Mouse (Mus musculus) midbrain, embryonic 11.5 days (tissue): ENCODE data around the gene Gdap1l1. TPM values are rescaled to one million over a fixed set of nuclear protein-coding genes. Genes with fewer than 3 reads are reported as not detected.
"Not testable (repeated sequence)": the region's sequence is repeated elsewhere in the genome, so short reads cannot be mapped to it uniquely, and the experiment has no call there.

Source experiments
- ATAC-seq: fragments of 200-750 bp; cut with Nextera tagmentation; 2 replicates; pipeline ENCODE4 v1.8.0; 2017; ENCODE audit warnings: moderate TSS enrichment, moderate library complexity; ENCODE audit not compliant: low FRiP score
- DNase-seq: peaks from one replicate; pipeline ENCODE4 v3.0.0; 2015; ENCODE audit warnings: low spot score; ENCODE audit errors: missing footprints
- H3K27ac ChIP-seq: fragments of 300-500 bp; sonication (generic); 2 replicates; pipeline ENCODE4 v1.5.1; 2014; ENCODE audit warnings: low read depth, low read length
- H3K27me3 ChIP-seq: fragments of 300-500 bp; sonication (generic); 2 replicates; pipeline ENCODE4 v1.6.1; 2014; ENCODE audit warnings: mild to moderate bottlenecking, low read length, moderate library complexity, mixed read lengths; ENCODE audit not compliant: control insufficient read depth, insufficient read depth
- H3K36me3 ChIP-seq: fragments of 300-500 bp; sonication (generic); 2 replicates; pipeline ENCODE4 v1.6.1; 2014; ENCODE audit warnings: mild to moderate bottlenecking, low read length, moderate library complexity, mixed read lengths; ENCODE audit not compliant: control insufficient read depth, insufficient read depth
- H3K4me1 ChIP-seq: fragments of 300-500 bp; sonication (generic); 2 replicates; pipeline ENCODE4 v1.6.1; 2014; ENCODE audit warnings: low read length; ENCODE audit not compliant: control insufficient read depth, insufficient read depth
- H3K4me2 ChIP-seq: fragments of 300-500 bp; sonication (generic); 2 replicates; pipeline ENCODE4 v1.6.1; 2014; ENCODE audit warnings: mild to moderate bottlenecking, moderate library complexity
- H3K4me3 ChIP-seq: fragments of 300-500 bp; sonication (generic); 2 replicates; pipeline ENCODE4 v1.5.1; 2014; ENCODE audit warnings: low read depth, low read length
- H3K9ac ChIP-seq: fragments of 300-500 bp; sonication (generic); 2 replicates; pipeline ENCODE4 v1.6.1; 2014; ENCODE audit warnings: low read length
- H3K9me3 ChIP-seq: fragments of 300-500 bp; sonication (generic); 2 replicates; pipeline ENCODE4 v1.6.1; 2016; ENCODE audit warnings: low read length; ENCODE audit not compliant: control insufficient read depth
- WGBS: fragments of 180-500 bp; shearing (Covaris S2); extraction: QIAGEN DNeasy Blood & Tissue Kit; methylation state at CpG from one replicate; pipeline ENCODE4 v1.1.7; 2014; 5-methylcytosine and 5-hydroxymethylcytosine counted together
- polyA plus RNA-seq: library from polyadenylated mRNA; unstranded; fragments of >200 nt; fragmentation: Nextera tagmentation; extraction: Ambion mirVana; gene quantifications from 2 replicates; pipeline ENCODE4 v1.2.1, GENCODE M21; 2014

Gdap1l1 gene
- polyA plus RNA-seq, 1 experiment from 2014 or later = 42.9 TPM

DNA sequence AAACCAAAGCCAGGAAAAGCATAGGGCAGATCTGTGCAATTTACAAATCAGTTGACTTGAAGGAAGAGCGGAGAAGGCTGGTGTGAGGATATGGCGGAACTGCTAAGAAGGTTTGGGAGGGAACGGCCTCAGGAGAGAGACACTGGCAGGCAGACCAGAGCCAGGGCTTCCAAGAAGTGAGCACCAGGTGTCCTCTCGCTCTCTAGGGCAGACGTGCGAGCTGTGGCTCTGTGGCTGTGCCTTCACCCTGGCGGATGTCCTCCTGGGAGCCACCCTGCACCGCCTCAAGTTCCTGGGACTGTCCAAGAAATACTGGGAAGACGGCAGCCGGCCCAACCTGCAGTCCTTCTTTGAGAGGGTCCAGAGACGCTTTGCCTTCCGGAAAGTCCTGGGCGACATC lies 15.1 kb downstream of the Gdap1l1 start:
- DNase-seq (no peak), ATAC-seq (no peak)
- Histone ChIP-seq H3K9ac (no peak overlapping the region), H3K4me3 (no peak overlapping the region), H3K9me3 (no peaks in the 10 kb centered on the region), H3K27ac (no peak overlapping the region), H3K4me2 (no peak overlapping the region), H3K27me3 (no peaks in the 10 kb centered on the region), H3K36me3 (no peaks in the 10 kb centered on the region), H3K4me1 (no peaks in the 10 kb centered on the region)
- 92% methylated on average over 13 of the region's 13 CpGs for WGBS

DNA sequence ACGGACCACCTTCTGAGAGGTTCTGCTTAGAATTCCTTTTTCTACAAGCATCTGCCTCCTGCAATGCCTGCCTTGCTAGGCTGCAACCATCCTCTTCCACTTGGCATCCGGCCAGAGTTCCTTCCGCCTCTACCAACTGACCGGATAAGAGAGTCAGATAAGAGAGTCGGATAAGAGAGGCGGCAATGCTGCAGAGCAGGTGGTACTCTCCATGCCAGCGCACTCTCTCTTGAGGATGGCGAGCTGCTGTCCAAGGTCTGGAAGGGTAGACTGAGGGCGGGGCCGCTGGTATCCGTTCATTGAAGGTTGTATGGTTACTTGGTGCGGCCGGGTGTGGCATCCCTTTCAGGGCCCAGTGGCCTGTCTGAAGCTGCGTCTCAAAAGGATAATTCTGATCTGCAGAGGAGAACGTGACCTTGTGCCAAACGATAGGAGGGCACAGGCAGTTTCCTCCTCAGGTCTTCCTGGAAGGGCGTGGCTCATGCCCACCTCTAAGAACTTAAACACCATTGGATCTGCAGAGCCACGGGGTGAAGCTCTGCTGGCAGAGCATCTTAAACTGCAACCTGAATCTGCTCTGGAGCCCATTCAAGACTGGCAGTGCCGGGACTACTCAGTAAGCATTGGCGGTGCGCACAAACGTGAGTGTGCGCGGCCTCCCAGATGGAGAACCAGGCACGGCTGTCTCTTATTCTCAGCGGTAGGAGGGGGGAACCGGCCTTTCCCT lies 20.4 kb downstream of the Gdap1l1 start:
- Histone ChIP-seq H3K36me3 (no peaks in the 10 kb centered on the region), H3K4me1 (no peaks in the 10 kb centered on the region), H3K9ac (no peak overlapping the region), H3K4me2 (no peak overlapping the region), H3K27me3 (peaks cover 2% of the 10 kb centered on the region; the same call in 1 of the 2 replicates), H3K27ac (no peak overlapping the region), H3K4me3 (no peak overlapping the region), H3K9me3 (no peaks in the 10 kb centered on the region)
- ATAC-seq (no peak), DNase-seq (no peak)
- 58% methylated on average over 27 of the region's 27 CpGs for WGBS

GRCm38 (mm10) chr2:163459380-163459779 lies 21.1 kb downstream of the Gdap1l1 start:
- no peak overlapping the region for H3K4me2 ChIP-seq

DNA sequence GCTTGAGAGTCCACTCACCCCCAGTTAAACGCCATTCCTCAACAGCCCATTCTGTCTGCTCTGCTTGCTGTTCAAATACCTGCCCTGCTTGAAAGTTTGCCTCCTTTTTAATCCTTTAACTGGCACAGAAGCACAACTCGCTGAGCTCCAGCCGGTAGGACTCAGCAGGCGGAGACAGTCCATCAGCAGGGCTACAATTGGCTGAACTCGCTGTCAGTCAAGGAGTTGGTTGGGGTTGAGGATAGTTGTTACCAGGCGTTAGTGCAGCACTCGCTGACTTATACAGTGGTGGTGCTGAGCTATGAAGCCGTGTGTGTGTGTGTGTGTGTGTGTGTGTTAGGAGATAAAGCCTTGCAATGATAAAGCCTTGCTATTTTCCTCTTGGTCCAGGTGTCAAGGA lies 22.3 kb downstream of the Gdap1l1 start:
- peaks cover 2% of the 10 kb centered on the region; the same call in 1 of the 2 replicates for H3K27me3 ChIP-seq
- 92% methylated on average over 8 of the region's 8 CpGs for WGBS
- H3K36me3 ChIP-seq = no peaks in the 10 kb centered on the region
- no peak overlapping the region for H3K27ac ChIP-seq
- H3K4me3 ChIP-seq = no peak overlapping the region
- H3K9ac ChIP-seq = no peak overlapping the region
- no peaks in the 10 kb centered on the region for H3K4me1 ChIP-seq
- ATAC-seq (no peak), DNase-seq (no peak)
- no peak overlapping the region for H3K4me2 ChIP-seq
- H3K9me3 ChIP-seq = no peaks in the 10 kb centered on the region

More at GRCm38 (mm10) chr2:163459380-163459779, 21.1 kb downstream of the Gdap1l1 start:
- peaks cover 2% of the 10 kb centered on the region; the same call in 1 of the 2 replicates for H3K27me3 ChIP-seq
- H3K27ac ChIP-seq = no peak overlapping the region
- no peak overlapping the region for H3K9ac ChIP-seq
- DNase-seq (no peak), ATAC-seq (no peak)
- WGBS = 47% methylated on average over 10 of the region's 10 CpGs
- no peaks in the 10 kb centered on the region for H3K36me3 ChIP-seq
- no peaks in the 10 kb centered on the region for H3K9me3 ChIP-seq
- H3K4me1 ChIP-seq = no peaks in the 10 kb centered on the region
- no peak overlapping the region for H3K4me3 ChIP-seq

DNA sequence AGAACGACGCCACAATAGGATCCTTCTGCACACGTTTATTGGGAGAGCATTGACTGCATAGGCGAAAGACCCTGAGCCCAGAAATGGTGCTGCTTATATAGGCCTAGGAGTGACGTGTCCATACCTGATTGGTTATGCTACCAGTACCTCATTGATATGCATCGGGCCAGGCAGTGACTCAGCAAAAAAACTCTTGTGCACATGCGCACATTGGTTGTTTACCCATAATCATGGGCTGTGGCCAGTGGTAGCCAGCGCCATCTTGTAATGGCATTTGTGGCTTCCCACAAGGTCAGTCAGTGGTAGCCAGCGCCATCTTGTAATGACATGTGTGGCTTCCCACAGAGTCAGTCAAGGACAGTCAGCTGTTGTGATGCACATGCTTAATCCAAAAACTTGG lies 23.0 kb downstream of the Gdap1l1 start:
- H3K4me2 ChIP-seq, H3K9me3 ChIP-seq, H3K27ac ChIP-seq, H3K36me3 ChIP-seq, H3K27me3 ChIP-seq, DNase-seq, H3K4me3 ChIP-seq, H3K4me1 ChIP-seq, ATAC-seq, H3K9ac ChIP-seq: not testable (repeated sequence)
- WGBS = 96% methylated on average over 9 of the region's 9 CpGs

- DNase-seq = no peak
- H3K4me1 ChIP-seq = no peaks in the 10 kb centered on the region
- WGBS = 78% methylated on average over 5 of the region's 5 CpGs
- no peak overlapping the region for H3K27ac ChIP-seq
- H3K36me3 ChIP-seq = no peaks in the 10 kb centered on the region
- ATAC-seq = no peak
- peaks cover 2% of the 10 kb centered on the region; the same call in 1 of the 2 replicates for H3K27me3 ChIP-seq
- no peak overlapping the region for H3K4me2 ChIP-seq
- no peak overlapping the region for H3K4me3 ChIP-seq
- H3K9ac ChIP-seq = no peak overlapping the region
- H3K9me3 ChIP-seq = no peaks in the 10 kb centered on the region
Observed at GRCm38 (mm10) chr2:163462386-163462785, 24.1 kb downstream of the Gdap1l1 start.

- DNase-seq (no peak), ATAC-seq (no peak)
- no peak overlapping the region for H3K27ac ChIP-seq
- H3K4me3 ChIP-seq = no peak overlapping the region
- no peaks in the 10 kb centered on the region for H3K9me3 ChIP-seq
- no peak overlapping the region for H3K9ac ChIP-seq
- H3K27me3 ChIP-seq = peaks cover 2% of the 10 kb centered on the region; the same call in 1 of the 2 replicates
- whole genome bisulfite sequencing = 73% methylated on average over 11 of the region's 11 CpGs
- no peak overlapping the region for H3K4me2 ChIP-seq
- H3K4me1 ChIP-seq = no peaks in the 10 kb centered on the region
- H3K36me3 ChIP-seq = peaks cover under 1% of the 10 kb centered on the region; the same call in 1 of the 2 replicates
Observed at GRCm38 (mm10) chr2:163462801-163463200, 24.5 kb downstream of the Gdap1l1 start.

GRCm38 (mm10) chr2:163463251-163463769 lies 25.0 kb downstream of the Gdap1l1 start:
- no peak for ATAC-seq

GRCm38 (mm10) chr2:163463998-163464397 lies 25.7 kb downstream of the Gdap1l1 start:
- DNase-seq (no peak), ATAC-seq (no peak)
- H3K27me3 ChIP-seq = peaks cover 2% of the 10 kb centered on the region; the same call in 1 of the 2 replicates
- H3K4me3 ChIP-seq = no peak overlapping the region
- no peaks in the 10 kb centered on the region for H3K4me1 ChIP-seq
- WGBS = 79% methylated on average over 4 of the region's 4 CpGs
- no peak overlapping the region for H3K9ac ChIP-seq
- H3K27ac ChIP-seq = no peak overlapping the region
- peaks cover 3% of the 10 kb centered on the region; the same call in 1 of the 2 replicates for H3K36me3 ChIP-seq
- H3K9me3 ChIP-seq = no peaks in the 10 kb centered on the region
- H3K4me2 ChIP-seq = no peak overlapping the region

More at GRCm38 (mm10) chr2:163463251-163463769, 25.0 kb downstream of the Gdap1l1 start:
- Histone ChIP-seq H3K36me3 (peaks cover 3% of the 10 kb centered on the region; the same call in 1 of the 2 replicates), H3K27ac (no peak overlapping the region), H3K27me3 (peaks cover 2% of the 10 kb centered on the region; the same call in 1 of the 2 replicates), H3K4me2 (no peak overlapping the region), H3K9ac (no peak overlapping the region), H3K9me3 (no peaks in the 10 kb centered on the region), H3K4me1 (no peaks in the 10 kb centered on the region), H3K4me3 (no peak overlapping the region)
- no peak for DNase-seq
- WGBS = 68% methylated on average over 10 of the region's 10 CpGs
